Mouse (Mus musculus) liver, postnatal 0 days (tissue): ENCODE results near the gene Tmpo.

ENCODE experiments used
- CTCF ChIP-seq: sonication (generic); IDR thresholded peaks from 2 replicates; pipeline ENCODE4 v1.5.1; 2016; ENCODE audit warnings: antibody characterized with exemption, low read depth
- EP300 ChIP-seq: IDR thresholded peaks from 2 replicates; pipeline ENCODE4 v1.6.1; 2016; ENCODE audit warnings: antibody characterized with exemption, low read depth, mild to moderate bottlenecking

DNA sequence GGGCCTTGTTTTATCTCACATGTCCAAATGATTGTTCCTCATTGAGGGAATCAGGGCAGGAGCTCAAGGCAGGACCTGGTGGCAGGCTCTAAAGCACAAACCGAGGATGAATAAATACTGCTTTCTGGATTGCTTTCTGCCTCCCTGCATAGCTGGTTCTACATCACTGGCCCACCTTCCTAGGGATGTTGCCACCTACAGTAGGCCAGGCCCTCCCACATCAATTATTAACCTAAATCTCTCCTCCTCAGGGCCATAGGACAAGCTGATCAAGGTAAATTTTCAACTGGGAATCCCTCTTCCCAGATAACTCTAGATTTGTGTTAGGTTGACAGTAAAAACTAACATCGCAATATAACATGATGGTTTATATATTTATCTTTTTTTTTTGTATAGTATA, 4.6 kb upstream of the Tmpo start:
- TF ChIP-seq EP300 (no peak), CTCF (no peak)
